Mouse (Mus musculus) megakaryocyte, embryonic 14.5 days (primary cell): ENCODE data around the gene Tmem184b.

ENCODE experiments used
- FLI1 ChIP-seq: IDR thresholded peaks from 2 replicates; pipeline ENCODE4 v1.6.1; 2012; ENCODE audit warnings: low read length, inconsistent platforms, mixed read lengths
- GATA1 ChIP-seq: IDR thresholded peaks from 3 replicates; pipeline ENCODE4 v1.6.1; 2012; ENCODE audit warnings: mixed read lengths, low read length, inconsistent platforms, borderline replicate concordance

DNA sequence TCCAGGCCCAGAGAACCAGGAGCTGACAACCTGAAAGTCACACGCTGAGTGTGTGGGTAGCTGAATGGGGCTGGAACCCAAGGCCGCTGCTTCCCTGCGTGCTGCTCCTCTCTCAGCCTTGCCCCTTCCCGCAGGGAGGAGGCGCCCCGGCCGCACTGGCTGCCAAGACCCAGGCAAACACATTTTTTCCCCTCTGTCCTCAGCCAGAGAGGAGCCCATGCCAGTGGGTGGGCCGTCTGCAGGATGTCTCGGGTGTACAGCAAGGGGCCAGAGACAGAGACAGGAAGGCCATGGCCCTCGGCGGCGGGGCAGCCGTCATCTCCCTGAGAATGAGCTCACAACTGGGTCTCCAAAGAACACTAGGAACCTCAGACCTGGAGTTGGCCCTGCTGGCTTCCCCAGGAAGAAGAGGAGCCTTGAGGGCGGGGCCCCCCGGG lies 52.0 kb downstream of the Tmem184b start:
- TF ChIP-seq GATA1 (no peak), FLI1 (no peak)
